Mouse (Mus musculus) megakaryocyte, embryonic 14.5 days (primary cell): ENCODE results near the gene Oxct1.

Source experiments
- FLI1 ChIP-seq: IDR thresholded peaks from 2 replicates; pipeline ENCODE4 v1.6.1; 2012; ENCODE audit warnings: low read length, inconsistent platforms, mixed read lengths
- GATA1 ChIP-seq: IDR thresholded peaks from 3 replicates; pipeline ENCODE4 v1.6.1; 2012; ENCODE audit warnings: mixed read lengths, low read length, inconsistent platforms, borderline replicate concordance

DNA sequence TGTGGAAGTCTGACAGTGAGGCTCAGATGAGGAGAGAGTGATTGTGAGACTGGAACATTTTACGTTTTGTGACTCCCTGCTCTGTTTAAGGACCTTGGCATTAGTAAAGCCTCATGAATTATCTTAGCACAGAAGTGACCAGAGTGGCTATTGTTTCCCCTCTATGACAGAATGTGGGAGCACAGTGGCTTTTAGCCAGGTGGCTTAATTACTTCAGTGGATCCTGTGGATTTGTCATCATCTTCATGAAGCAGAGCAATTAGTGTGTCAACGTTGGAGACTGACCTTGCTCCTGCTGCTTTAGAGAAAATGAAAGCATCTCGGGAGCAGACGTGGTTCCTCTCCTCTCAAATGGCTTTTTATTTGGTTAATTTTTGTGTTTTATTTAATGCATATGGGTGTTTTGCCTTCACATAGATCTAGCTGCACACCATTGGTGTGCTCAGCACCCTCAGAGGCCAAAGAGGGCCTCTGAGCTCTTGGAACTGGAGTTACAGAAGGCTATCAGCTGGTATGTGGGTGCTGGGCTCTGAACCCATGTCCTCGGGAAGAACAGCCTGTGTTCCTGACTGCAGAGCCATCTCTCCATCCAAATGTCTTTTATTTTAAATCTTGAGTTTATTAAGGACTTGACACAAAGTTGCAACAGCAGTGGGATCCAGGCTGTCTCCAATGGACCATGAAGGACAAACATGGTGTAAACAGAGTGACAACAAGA, 41.2 kb downstream of the Oxct1 start:
- TF ChIP-seq FLI1: no peak
- TF ChIP-seq GATA1: no peak
